Mouse (Mus musculus) E14TG2a.4 (cell line): ENCODE results near the gene Ppp2r5c.

ENCODE experiments used
- H3K27me3 ChIP-seq: 2 replicates; pipeline ENCODE4 v1.6.1; 2014; ENCODE audit warnings: low read length, control low read depth; ENCODE audit not compliant: insufficient read depth
- H3K36me3 ChIP-seq: 2 replicates; pipeline ENCODE4 v1.6.1; 2014; ENCODE audit warnings: low read length, control low read depth; ENCODE audit not compliant: insufficient read depth
- H3K4me1 ChIP-seq: replicated peaks from 2 replicates; pipeline ENCODE4 v1.6.1; 2014; ENCODE audit warnings: low read depth, low read length, control low read depth
- H3K4me3 ChIP-seq: replicated peaks from 2 replicates; pipeline ENCODE4 v1.5.1; 2014; ENCODE audit warnings: mild to moderate bottlenecking, low read length
- H3K9me3 ChIP-seq: 2 replicates; pipeline ENCODE4 v1.6.1; 2014; ENCODE audit warnings: low read length, control low read depth
- CTCF ChIP-seq: conservative IDR thresholded peaks from 2 replicates; pipeline ENCODE4 v1.5.1; 2014; ENCODE audit warnings: low read length
- NANOG ChIP-seq: IDR thresholded peaks from 2 replicates; pipeline ENCODE4 v1.6.1; 2014; ENCODE audit warnings: borderline replicate concordance, low read length, mixed read lengths
- POU5F1 ChIP-seq: IDR thresholded peaks from 2 replicates; pipeline ENCODE4 v1.6.1; 2014; ENCODE audit warnings: low read length, borderline replicate concordance

The Ppp2r5c gene

DNA sequence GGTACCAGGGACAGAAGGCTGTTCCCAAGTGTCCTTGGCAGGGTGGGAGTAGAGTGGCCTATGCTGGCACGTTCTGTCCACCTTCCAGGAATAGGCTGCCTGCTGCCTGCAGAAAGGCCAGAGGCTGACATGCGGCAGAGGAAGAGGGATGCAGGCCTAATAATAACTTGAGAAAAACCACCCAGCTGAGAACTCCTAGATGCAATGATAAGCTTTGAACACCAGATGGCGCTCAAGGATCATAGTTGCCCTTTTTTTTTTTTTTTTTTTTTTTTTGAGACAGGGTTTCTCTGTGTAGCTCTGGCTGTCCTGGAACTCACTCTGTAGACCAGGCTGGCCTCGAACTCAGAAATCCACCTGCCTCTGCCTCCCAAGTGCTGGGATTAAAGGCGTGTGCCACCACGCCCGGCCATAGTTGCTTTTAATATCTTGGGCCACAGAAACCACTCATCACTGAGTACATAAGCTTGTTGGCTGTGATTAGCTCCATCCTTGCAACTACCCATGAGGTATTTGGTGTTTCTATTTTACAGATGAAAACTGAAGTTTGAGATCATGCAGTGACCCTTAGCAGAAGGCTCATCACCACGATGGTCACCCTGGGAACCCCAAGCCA lies 28.1 kb upstream of the Ppp2r5c start:
- H3K27me3 ChIP-seq, result no peaks in the 10 kb centered on the region
- TF ChIP-seq NANOG (no peak), CTCF (peak; percentile 65), POU5F1 (no peak)
- H3K9me3 ChIP-seq, result no peaks in the 10 kb centered on the region
- H3K4me3 ChIP-seq, result peak overlapping the region; percentile 69
- H3K4me1 ChIP-seq, result peaks cover 59% of the 10 kb centered on the region
- H3K36me3 ChIP-seq, result no peaks in the 10 kb centered on the region

GRCm38 (mm10) chr12:110419879-110420278 lies 27.0 kb upstream of the Ppp2r5c start:
- H3K4me3 ChIP-seq, result peak overlapping the region; percentile 52
- TF ChIP-seq NANOG, result no peak
- no peak for TF ChIP-seq POU5F1
- no peaks in the 10 kb centered on the region for H3K9me3 ChIP-seq
- H3K27me3 ChIP-seq, result no peaks in the 10 kb centered on the region
- peaks cover 51% of the 10 kb centered on the region for H3K4me1 ChIP-seq
- no peaks in the 10 kb centered on the region for H3K36me3 ChIP-seq

DNA sequence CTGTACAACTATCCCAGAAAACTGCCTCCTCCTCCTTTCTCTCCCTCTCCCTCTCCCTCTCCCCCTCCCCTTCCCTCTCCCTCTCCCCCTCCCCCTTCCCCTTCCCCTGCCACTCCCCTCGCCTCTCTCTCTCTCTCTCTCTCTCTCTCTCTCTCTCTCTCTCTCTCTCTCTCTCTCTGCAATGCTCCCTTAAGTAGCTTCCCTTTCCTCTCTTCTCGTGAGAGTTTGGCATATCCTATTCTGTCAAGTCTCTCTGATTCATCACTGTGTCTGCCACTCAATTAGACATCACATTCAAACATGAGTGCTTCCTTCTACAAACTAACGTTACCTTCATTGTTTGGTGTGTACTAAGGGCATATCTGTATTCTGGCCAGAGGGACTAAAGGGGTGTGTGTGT lies 25.6 kb upstream of the Ppp2r5c start:
- TF ChIP-seq POU5F1 (no peak), NANOG (no peak), CTCF (no peak)
- Histone ChIP-seq H3K27me3 (no peaks in the 10 kb centered on the region), H3K9me3 (no peaks in the 10 kb centered on the region), H3K36me3 (no peaks in the 10 kb centered on the region), H3K4me1 (peaks cover 47% of the 10 kb centered on the region), H3K4me3 (no peak overlapping the region)

GRCm38 (mm10) chr12:110424008-110424704 lies 22.8 kb upstream of the Ppp2r5c start:
- no peaks in the 10 kb centered on the region for H3K36me3 ChIP-seq
- H3K4me3 ChIP-seq, result no peak overlapping the region
- TF ChIP-seq POU5F1, result no peak
- TF ChIP-seq NANOG, result no peak
- TF ChIP-seq CTCF, result no peak
- peaks cover 41% of the 10 kb centered on the region for H3K4me1 ChIP-seq
- no peaks in the 10 kb centered on the region for H3K9me3 ChIP-seq
- no peaks in the 10 kb centered on the region for H3K27me3 ChIP-seq

DNA sequence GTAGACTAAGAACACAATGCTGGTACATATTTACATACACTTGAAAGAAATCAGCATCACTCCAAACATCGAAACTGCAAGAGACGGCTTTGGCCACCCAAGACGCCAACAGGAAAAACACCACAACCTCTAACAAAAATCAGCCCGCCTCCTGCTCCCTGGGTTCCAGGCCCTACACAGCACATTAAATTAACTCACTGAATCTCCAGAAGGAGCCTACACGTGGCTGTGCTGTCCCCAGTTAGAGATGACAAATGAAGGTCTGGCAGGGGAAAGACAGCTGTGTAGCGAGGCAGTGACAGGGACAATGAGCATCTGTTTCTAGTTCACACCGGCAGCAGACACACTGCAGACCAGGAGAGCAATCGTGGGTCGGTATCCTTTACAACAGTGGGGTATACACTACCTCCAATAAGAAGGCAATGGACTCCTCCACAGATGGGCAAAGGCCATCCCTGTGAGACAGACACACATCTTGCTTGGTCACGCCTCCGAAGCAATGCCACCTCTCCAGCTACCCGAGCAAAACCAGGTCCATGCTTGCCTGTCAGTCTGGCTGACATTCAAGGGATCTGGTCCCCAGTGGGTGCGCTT lies 20.4 kb upstream of the Ppp2r5c start:
- H3K27me3 ChIP-seq, result no peaks in the 10 kb centered on the region
- peaks cover 40% of the 10 kb centered on the region for H3K4me1 ChIP-seq
- H3K36me3 ChIP-seq, result no peaks in the 10 kb centered on the region
- no peak for TF ChIP-seq POU5F1
- TF ChIP-seq CTCF, result no peak
- TF ChIP-seq NANOG, result no peak
- no peak overlapping the region for H3K4me3 ChIP-seq
- H3K9me3 ChIP-seq, result no peaks in the 10 kb centered on the region

DNA sequence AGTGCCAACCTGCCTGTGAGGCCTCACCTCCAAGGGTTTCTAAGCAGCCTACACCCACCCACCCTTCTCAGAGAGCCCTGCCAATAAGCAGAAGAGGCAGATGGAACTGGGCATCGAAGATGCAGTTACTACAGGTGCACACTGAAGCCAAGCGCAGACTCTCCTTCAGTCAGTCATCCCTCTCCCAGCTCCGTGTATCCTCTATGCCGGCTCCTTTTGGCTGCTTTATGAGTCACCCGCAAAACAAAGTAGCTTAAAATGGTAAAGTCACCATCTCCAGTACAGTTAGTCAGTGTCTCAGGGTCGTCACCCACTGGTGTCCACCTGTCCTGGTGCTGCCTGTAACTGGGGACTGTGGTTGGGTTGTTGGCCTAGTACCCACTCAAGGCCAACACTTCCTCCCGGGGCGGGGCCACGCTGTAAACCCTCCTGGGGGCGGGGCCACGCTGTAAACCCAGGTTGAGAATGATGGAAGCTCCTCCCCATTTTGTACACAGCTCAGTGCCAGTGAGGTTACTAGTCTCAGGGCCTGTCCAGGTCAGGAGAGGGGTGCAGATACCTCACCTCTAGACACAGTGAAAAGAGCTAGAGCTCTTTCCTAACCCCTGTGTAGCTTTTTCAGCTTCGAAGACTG lies 17.5 kb upstream of the Ppp2r5c start:
- Histone ChIP-seq H3K27me3 (peaks cover 17% of the 10 kb centered on the region), H3K4me3 (0 out of 2 replicates have a peak overlapping the region, but pooled peaks have one; percentile 20), H3K9me3 (no peaks in the 10 kb centered on the region), H3K4me1 (peaks cover 40% of the 10 kb centered on the region), H3K36me3 (no peaks in the 10 kb centered on the region)
- no peak for TF ChIP-seq NANOG
- no peak for TF ChIP-seq POU5F1

DNA sequence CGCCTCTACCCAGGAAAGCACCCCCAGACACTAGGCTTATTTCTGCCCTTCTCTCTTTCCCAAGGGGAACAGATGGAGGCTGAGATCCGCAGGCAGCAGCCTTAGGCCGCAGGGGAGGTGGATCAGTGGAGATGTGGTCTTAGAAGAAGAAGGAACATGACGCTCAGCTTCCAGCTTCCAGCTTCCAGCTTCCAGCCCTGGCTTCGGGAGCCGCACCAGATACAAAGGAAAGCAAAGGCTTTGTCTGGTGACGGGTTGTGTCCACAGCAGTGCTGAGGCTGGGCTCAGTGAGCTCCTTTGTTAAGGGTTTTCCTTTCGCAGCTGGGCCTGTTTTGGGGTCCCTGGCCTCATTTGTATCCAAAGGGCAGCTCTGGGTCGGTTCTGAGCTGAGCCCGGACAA lies 16.9 kb upstream of the Ppp2r5c start:
- Histone ChIP-seq H3K4me1 (peaks cover 45% of the 10 kb centered on the region), H3K9me3 (no peaks in the 10 kb centered on the region), H3K27me3 (peaks cover 22% of the 10 kb centered on the region), H3K4me3 (0 out of 2 replicates have a peak overlapping the region, but pooled peaks have one; percentile 20), H3K36me3 (no peaks in the 10 kb centered on the region)
- TF ChIP-seq POU5F1 (no peak), NANOG (no peak), CTCF (no peak)

- Histone ChIP-seq H3K9me3 (no peaks in the 10 kb centered on the region), H3K36me3 (no peaks in the 10 kb centered on the region), H3K4me1 (peaks cover 41% of the 10 kb centered on the region), H3K27me3 (peaks cover 33% of the 10 kb centered on the region), H3K4me3 (no peak overlapping the region)
- no peak for TF ChIP-seq POU5F1
- TF ChIP-seq NANOG, result no peak
- no peak for TF ChIP-seq CTCF
Measured at GRCm38 (mm10) chr12:110431805-110432204, 15.1 kb upstream of the Ppp2r5c start.
